Mouse (Mus musculus): ENCODE data around the gene Wdr5b. TPM values are rescaled to one million over a fixed set of nuclear protein-coding genes. Genes with fewer than 3 reads are reported as not detected.

The Wdr5b gene
- polyA plus RNA-seq (2017; shearing (Covaris generic)), result 8.0 TPM

DNA sequence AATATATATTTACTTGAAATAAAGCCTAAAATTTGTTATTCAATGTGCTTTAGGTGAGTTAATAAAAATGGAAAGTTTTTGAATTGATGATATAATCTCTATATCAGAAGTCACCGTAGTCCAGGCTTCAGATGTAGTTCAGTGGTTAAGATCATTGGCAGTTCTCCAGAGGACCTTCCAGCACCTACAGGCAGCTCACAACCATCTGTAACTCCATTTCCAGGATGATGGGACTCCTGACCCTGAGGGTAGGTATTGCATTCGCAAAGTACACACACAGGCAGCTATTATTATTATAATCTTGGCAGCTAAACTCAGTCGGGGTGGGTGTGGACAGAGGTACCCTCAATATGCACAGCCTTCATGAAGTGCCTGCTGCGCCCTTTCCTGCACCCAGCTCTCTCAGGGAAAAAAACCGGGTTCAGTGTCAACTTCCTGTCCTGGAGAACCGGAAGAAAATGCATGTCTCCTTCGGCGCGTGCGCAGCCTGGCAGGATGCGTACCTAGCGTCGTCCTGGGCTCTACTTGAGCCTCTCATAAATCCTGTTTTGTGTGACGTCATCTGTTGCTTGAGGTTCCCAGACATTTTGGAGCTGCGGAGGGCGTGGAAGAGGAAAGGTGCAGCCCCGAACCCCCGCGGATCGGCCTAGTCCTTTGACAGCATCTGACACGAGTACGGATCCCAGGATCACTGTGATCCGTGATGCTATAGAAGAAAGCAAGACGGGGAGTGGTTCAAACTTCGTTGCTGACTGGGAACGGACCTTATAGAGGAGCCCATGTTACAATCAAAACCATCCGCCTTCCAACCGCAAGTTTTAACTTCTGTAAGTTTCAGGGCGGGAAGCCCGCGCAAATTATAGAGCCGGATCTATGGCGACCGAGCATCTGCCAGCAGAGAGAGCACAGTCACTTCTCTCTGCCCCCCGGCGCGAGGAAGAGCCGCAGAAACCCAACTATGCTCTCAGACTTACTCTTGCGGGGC is at the start of gene Wdr5b:
Gene Wdr5b, plus strand, starts transcription at position 551 of the 985 bp plus-strand sequence.

DNA sequence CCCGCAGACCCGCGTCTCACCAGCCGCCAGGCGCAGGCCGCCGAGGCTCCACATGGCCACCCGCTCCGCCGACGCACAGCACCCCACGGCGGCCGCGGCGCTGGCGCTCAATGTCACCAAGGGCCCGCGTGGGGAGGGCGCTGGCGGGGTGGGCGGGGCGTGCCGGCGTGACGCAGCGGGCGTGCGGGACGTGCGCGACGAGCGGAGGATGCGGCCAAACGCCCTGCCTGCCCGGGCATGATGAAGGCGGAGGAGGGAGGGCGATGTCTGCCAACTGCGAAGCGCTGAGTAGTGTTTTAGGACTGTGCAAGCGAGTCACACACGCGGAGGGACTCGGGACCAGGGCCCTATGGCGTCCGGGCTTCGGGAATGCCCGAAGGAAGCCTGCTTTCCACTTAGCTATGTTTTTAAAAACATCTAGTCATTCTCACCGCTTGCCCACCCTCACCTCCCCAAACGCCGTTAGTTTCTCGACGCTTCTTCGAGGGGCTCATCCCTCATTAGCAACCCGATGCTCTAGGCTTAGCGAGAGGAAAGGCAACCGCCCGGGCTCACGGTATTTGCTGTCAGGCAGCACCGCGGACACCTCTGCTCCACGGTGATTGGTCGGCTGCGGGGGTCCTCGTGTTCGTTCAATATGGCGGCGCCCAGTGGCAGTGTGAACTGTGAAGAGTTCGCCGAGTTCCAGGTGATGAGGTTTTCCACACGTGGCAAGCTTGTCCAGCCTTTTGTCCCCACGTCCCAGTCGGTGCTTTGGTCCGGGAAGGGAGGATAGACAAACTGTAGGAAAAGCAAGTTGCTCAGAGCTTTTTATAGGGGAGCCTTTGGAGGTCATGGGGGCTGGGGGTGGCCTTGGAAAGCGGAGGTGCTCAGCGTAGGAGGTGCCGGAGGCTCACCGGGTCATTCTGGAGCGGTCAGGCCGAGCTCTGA is 30.7 kb downstream of the Wdr5b start, which contains the start of the genes Fam162a and Ccdc58:
Gene Fam162a, minus strand, starts transcription at position 145 of the 930 bp plus-strand sequence.
Gene Ccdc58, plus strand, starts transcription at position 236 of the 930 bp plus-strand sequence.

Other genes starting within 250 kb of the Wdr5b start
- 115 TPM for gene Parp14, start 169.6 kb upstream of the Wdr5b start, polyA plus RNA-seq (2017; shearing (Covaris generic))
- 105 TPM for gene Parp9, start 102.7 kb upstream of the Wdr5b start, polyA plus RNA-seq (2017; shearing (Covaris generic))
- 102 TPM for gene Dtx3l, start 102.0 kb upstream of the Wdr5b start, polyA plus RNA-seq (2017; shearing (Covaris generic))
- gene Kpna1, start 62.4 kb upstream of the Wdr5b start, polyA plus RNA-seq (2017; shearing (Covaris generic)), result 87.5 TPM
- gene Fam162a, start 30.4 kb downstream of the Wdr5b start, polyA plus RNA-seq (2017; shearing (Covaris generic)), result 112 TPM
- 41.5 TPM for gene Ccdc58, start 30.5 kb downstream of the Wdr5b start, polyA plus RNA-seq (2017; shearing (Covaris generic))
- gene Csta1, start 90.1 kb downstream of the Wdr5b start, polyA plus RNA-seq (2017; shearing (Covaris generic)), result not detected
- not detected for gene Stfa2l1, start 115.6 kb downstream of the Wdr5b start, polyA plus RNA-seq (2017; shearing (Covaris generic))
- not detected for gene Gm5483, start 143.0 kb downstream of the Wdr5b start, polyA plus RNA-seq (2017; shearing (Covaris generic))
- not detected for gene Gm5416, start 169.2 kb downstream of the Wdr5b start, polyA plus RNA-seq (2017; shearing (Covaris generic))
- 1.7 TPM for gene 2010005H15Rik, start 180.3 kb downstream of the Wdr5b start, polyA plus RNA-seq (2017; shearing (Covaris generic))
- not detected for gene Stfa1, start 235.8 kb downstream of the Wdr5b start, polyA plus RNA-seq (2017; shearing (Covaris generic))

Data from inflammation-experienced regulatory T-cells, adult 16 weeks (primary cell).